Mouse (Mus musculus) heart, adult 2 months (tissue): Measurements from ENCODE around the gene Rbfox3.

Experiments
- CTCF ChIP-seq: fragments of 200-600 bp; IDR thresholded peaks from 2 replicates; pipeline ENCODE4 v1.8.1; 2022; ENCODE audit warnings: antibody characterized with exemption, mild to moderate bottlenecking, moderate library complexity
- EP300 ChIP-seq: fragments of 200-500 bp; IDR thresholded peaks from 2 replicates; pipeline ENCODE4 v1.6.1; 2011; ENCODE audit warnings: low read depth, low read length, control low read depth; ENCODE audit not compliant: insufficient read depth
- POLR2A ChIP-seq: fragments of 200-500 bp; IDR thresholded peaks from 2 replicates; pipeline ENCODE4 v1.6.1; 2011; ENCODE audit warnings: mild to moderate bottlenecking, low read depth, low read length, control low read depth; ENCODE audit not compliant: insufficient read depth

- TF ChIP-seq CTCF (no peak), POLR2A (no peak), EP300 (no peak)
These were observed 25.8 kb downstream of the Rbfox3 start for GRCm38 (mm10) chr11:118885604-118886003.
